Mouse (Mus musculus): ENCODE results near the gene Rbmxl2. TPM values are rescaled to one million over a fixed set of nuclear protein-coding genes. Genes with fewer than 3 reads are reported as not detected.
A peak's percentile ranks its signal among the peaks of the same experiment; 100 is the strongest.

The Rbmxl2 gene
- not detected for total RNA-seq (2021)
- long read RNA-seq, experiment 1: 0 reads
- long read RNA-seq, experiment 2: 0 reads

GRCm38 (mm10) chr7:107209204-107209860 is at the start of gene Rbmxl2:
Gene Rbmxl2, plus strand, starts transcription at chr7:107209445.
- no peak for DNase-seq (ENCODE audit: low spot score in 2 of 2)

GRCm38 (mm10) chr7:107166690-107167089 is 42.6 kb upstream of the Rbmxl2 start, which contains the start of gene Nlrp14:
Gene Nlrp14, plus strand, starts transcription at chr7:107166990.
- no peak for DNase-seq (ENCODE audit: low spot score in 2 of 2)

- DNase-seq (ENCODE audit: low spot score in 2 of 2): no peak
Measured at GRCm38 (mm10) chr7:107180406-107180805, 28.8 kb upstream of the Rbmxl2 start.

GRCm38 (mm10) chr7:107201817-107202216 is 7.4 kb upstream of the Rbmxl2 start:
- DNase-seq (ENCODE audit: low spot score in 2 of 2): peak in 1 of 2 experiments; percentile 10

- DNase-seq (ENCODE audit: low spot score in 2 of 2): no peak
Measured at GRCm38 (mm10) chr7:107207843-107208242, 1.4 kb upstream of the Rbmxl2 start.

GRCm38 (mm10) chr7:107210126-107210576 is 906 bp downstream of the Rbmxl2 start:
- peak in 1 of 2 experiments; percentile 8 for DNase-seq (ENCODE audit: low spot score in 2 of 2)

- no peak for DNase-seq (ENCODE audit: low spot score in 2 of 2)
Measured at GRCm38 (mm10) chr7:107215723-107216122, 6.5 kb downstream of the Rbmxl2 start.

GRCm38 (mm10) chr7:107216845-107217244 is 7.6 kb downstream of the Rbmxl2 start:
- no peak for DNase-seq (ENCODE audit: low spot score in 2 of 2)

GRCm38 (mm10) chr7:107236854-107237253 is 27.6 kb downstream of the Rbmxl2 start:
- no peak for DNase-seq (ENCODE audit: low spot score in 2 of 2)

GRCm38 (mm10) chr7:107237498-107237897 is 28.3 kb downstream of the Rbmxl2 start:
- DNase-seq (ENCODE audit: low spot score in 2 of 2): no peak

- no peak for DNase-seq (ENCODE audit: low spot score in 2 of 2)
Measured at GRCm38 (mm10) chr7:107241371-107241883, 32.2 kb downstream of the Rbmxl2 start.

- DNase-seq (ENCODE audit: low spot score in 2 of 2): no peak
Measured at GRCm38 (mm10) chr7:107250211-107250985, 41.2 kb downstream of the Rbmxl2 start.

- no peak for DNase-seq (ENCODE audit: low spot score in 2 of 2)
Measured at GRCm38 (mm10) chr7:107253355-107253754, 44.1 kb downstream of the Rbmxl2 start.

GRCm38 (mm10) chr7:107259936-107260335 is 50.7 kb downstream of the Rbmxl2 start:
- no peak for DNase-seq (ENCODE audit: low spot score in 2 of 2)

Other genes starting within 250 kb of the Rbmxl2 start
- gene Olfr6, start 245.5 kb upstream of the Rbmxl2 start, total RNA-seq (2021): not detected
- gene Olfr711, start 234.0 kb upstream of the Rbmxl2 start, total RNA-seq (2021): not detected
- gene Olfr2, start 203.4 kb upstream of the Rbmxl2 start, total RNA-seq (2021): not detected
- gene Olfr713, start 178.3 kb upstream of the Rbmxl2 start, total RNA-seq (2021): not detected
- gene Olfr714, start 138.5 kb upstream of the Rbmxl2 start, total RNA-seq (2021): not detected
- not detected for gene Olfr17, start 116.2 kb upstream of the Rbmxl2 start, total RNA-seq (2021)
- gene Olfr715b, start 99.1 kb upstream of the Rbmxl2 start, total RNA-seq (2021): not detected
- gene Olfr715, start 78.4 kb upstream of the Rbmxl2 start, total RNA-seq (2021): not detected
- not detected for gene Olfr716, start 71.1 kb upstream of the Rbmxl2 start, total RNA-seq (2021)
- gene Nlrp14, start 42.5 kb upstream of the Rbmxl2 start, total RNA-seq (2021): not detected
- gene Syt9, start 161.3 kb downstream of the Rbmxl2 start, total RNA-seq (2021): 1 to 10 TPM; 3.2 to 3.3 TPM